Mouse (Mus musculus): ENCODE measurements at regions not wholly inside any gene's neighbourhood (a gene's known extent, or its start where the extent isn't known, plus 50 kb on each side); places are given as distances from the start of the nearest gene placed in this dataset.

- TF ChIP-seq CTCF (IDR thresholded peaks at IDR 0.05; ENCODE audit: control insufficient read depth, insufficient read depth, insufficient replicate concordance, low read depth, low read length) (no peak), POLR2A (IDR thresholded peaks at IDR 0.05; ENCODE audit: control insufficient read depth, low read depth, low read length) (no peak)
Observed at GRCm38 (mm10) chr13:97695022-97695421, 65.4 kb downstream of the Gm10260 start.
